Mouse (Mus musculus) spleen, adult 18-20 months (tissue): ENCODE measurements around the gene Galnt13.
"Not testable (repeated sequence)": the region's sequence is repeated elsewhere in the genome, so short reads cannot be mapped to it uniquely, and the experiment has no call there.

Experiments used
- DNase-seq, 2 experiments: peaks; one replicate each; pipeline ENCODE4 v3.0.0; 2022; ENCODE audit warnings: mixed read lengths in 2 of 2

The Galnt13 gene

GRCm38 (mm10) chr2:54435937-54436735 lies at the start of gene Galnt13:
TSS of gene Galnt13 (plus strand) at chr2:54436317.
- no peak for DNase-seq

- no peak for DNase-seq
Measured at GRCm38 (mm10) chr2:54431060-54431459, 5.1 kb upstream of the Galnt13 start.

DNA sequence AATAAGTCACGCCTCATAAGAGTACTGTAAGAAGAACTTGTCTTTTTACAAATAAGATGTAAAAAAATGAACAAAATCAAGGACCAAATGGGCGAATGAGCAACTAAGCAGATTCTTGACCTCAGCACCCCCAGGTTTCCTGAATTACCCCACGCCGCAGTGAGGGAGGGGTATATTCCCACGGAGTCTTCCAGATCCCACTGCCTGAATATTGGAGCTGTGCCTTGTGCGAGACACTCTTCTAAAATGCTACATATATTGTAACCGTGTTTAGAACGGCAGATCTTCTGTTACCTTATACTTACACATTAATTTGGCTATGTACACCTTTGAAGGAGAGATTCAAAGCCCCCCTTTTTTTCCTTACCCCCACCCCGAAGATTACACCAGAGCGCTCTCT lies 737 bp upstream of the Galnt13 start:
- DNase-seq = no peak

DNA sequence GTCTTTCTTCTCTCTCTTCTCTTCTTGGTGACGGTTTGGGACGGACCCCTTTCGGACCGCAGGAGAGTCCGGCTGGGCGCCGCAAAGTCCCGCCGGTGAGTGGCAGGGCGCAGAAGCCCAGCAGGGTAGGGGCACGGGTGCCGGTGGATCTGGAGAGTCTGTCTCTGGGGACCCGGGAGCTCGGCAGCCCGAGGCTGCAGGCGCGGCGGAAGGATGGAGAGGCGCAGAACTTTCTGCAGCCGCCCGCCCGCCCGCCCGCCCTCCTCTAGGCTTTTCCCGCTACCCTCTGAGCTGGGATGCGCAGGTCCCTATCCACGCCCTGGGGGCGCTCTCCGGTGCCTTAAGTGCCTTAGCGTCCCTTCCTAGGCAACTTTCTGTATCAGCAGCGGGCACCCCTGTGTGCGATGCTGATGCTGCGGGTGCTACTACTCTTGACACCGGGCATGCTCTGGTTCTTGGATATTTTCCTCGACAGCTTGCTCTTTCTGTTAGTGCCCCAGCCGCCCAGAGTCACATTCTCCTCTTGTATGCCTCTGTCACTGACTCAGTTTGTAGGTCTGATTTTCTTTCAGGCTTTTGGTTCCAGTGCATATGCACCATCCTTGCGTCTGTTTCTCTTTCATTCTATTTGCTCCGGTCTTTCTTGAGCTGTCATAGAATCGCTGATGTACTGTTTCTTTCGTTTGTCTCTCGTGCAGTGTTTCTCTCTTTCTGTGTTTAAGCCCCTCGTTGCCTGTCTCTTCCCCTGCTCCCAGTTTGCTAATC lies 801 bp downstream of the Galnt13 start:
- DNase-seq = no peak

DNA sequence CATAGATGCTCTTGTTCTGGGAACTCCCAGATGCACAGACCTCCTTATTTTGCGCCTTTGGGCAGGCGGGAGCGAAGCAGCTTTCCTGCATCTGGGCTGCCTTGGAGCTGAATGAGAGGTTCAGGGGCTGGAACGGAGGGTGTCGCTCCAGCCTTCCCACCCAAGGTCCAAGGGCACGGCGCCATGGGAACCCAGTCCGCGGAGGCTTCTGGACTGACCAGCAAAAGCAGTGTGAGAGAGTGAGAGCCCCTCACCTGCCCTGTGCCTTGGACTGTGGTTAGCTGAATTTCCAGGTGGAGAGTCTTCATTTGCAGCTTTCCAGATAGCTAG lies 1.3 kb downstream of the Galnt13 start:
- no peak for DNase-seq

DNA sequence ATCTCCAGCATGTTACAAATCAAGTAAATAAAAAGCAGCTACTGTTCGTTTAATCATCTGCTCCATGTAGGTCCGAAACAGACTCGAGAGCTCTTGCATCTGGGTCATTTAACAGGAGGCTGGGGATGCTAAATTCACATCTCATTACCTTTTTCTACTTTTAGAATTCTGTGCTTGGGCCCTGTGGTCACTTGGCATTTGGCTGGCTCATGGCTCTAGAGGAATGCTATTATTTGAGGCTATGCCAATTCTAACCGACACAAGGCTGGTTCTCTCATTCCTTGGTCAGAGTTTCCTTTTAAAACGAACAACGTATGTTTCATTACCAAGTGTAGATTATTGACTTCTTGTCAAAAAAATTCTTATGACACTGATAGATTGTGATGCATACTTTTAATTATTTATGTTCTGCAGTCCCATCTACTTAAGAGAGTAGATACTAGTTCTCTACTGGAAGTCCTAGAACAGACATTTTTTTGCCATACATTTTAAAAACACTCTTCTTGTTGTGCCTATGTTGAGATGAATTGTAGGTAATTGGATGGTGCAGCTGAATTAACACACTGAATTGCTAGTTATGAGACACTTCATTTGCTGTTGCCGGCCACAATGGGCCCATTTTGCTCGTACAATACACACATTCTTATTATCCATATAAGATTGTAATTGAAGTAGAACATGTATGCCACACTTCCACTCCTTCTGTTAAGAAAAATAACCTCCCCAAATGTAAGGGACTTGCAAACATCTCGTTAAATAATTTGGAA lies 6.8 kb downstream of the Galnt13 start:
- DNase-seq = no peak

DNA sequence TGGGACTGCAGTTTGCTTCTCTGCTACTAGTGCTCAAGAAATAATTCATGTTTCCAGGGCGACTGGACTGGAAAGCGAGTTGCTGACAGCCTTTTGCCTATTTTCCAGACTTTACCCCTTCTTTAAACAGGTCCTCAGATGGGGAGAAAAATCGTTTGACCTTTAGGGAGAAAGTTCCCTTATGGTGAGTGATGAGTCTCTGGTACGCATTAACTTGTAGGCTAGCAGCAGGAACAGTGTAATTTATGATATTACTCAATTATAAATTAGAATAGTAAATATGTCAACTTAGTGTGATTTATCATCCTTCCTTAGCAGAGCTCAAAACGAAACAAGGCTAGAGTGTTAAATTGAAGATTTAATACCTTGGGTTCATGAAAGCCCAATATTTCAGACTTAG lies 47.3 kb downstream of the Galnt13 start:
- DNase-seq = no peak

DNA sequence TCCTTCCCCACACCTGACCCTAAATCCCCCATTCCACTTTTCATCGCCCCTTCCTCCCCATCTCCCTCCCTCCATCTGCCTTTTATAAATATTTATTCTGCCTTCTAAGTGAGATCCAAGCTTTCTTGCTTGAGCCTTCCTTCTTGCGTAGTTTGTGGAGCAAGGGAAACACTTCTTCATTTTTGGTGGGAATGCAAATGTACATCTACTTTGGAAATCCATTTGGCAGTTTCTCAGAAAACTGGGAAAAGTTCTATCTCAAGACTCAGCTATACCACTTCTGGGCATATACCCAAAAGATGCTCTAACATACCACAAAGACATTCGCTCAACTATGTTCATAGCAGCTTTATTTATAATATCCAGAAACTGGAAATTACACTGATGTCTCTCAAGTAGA lies 86.9 kb downstream of the Galnt13 start:
- no peak for DNase-seq

DNA sequence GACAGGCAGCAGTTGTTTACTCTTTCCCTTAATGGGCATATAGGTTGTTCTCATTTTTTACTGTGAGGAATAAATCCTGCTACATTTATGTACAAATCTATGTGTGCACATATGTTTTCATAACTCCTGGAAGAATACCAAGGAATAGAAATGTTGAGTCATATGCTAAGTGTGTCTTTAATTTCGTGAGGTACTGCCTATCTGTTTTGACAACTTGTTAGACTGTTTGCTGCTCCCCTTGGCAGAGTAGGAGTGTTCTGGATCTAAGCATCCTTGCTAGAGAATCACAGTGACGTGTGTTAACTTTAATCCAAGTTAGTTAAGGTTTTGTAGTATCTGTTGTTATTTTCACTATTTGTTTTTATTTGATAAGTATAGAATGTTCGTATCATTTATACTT lies 91.0 kb downstream of the Galnt13 start:
- no peak for DNase-seq

- DNase-seq = no peak
Measured at GRCm38 (mm10) chr2:54558357-54559153, 122.4 kb downstream of the Galnt13 start.

- DNase-seq = no peak
Measured at GRCm38 (mm10) chr2:54565068-54565467, 129.0 kb downstream of the Galnt13 start.

DNA sequence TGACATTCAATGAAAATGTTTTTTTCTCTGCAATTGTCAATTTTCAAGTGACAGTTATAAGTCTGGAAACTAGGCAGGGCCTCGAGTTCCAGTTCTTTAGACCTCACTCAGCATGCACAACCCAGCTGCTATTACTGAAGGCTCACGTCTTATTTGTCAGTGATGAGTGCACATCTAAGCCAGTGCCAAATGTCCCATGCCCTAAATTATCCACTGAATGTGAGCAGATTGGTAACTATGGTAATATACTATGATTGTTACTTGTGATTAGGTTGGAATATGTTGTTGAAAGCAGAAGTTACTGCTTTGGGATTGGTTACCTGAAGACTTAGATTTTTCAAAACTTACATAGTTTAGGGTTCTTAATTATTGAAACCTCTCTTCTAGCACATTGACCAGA lies 131.1 kb downstream of the Galnt13 start:
- no peak for DNase-seq

GRCm38 (mm10) chr2:54567632-54568031 lies 131.5 kb downstream of the Galnt13 start:
- DNase-seq = no peak

DNA sequence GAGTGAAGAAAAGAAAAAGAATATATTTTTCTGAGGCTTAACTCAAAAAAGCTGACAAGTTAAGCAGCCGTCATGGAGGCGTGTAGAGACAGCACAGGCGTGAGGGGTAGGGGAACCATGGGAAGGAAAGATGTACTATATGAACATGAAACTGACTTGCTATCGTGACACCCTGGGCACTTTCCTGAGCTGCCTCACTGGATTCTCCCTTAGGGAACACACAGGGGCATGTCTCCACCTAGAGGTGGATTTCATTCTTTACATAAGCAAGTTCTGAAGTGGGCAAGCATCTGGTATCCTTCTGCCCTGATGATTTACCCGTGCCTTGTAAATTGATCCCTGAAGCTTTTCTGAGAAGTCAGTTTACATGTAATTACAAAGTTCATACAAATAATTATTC lies 277.7 kb downstream of the Galnt13 start:
- not testable (repeated sequence) for DNase-seq

GRCm38 (mm10) chr2:54751232-54751631 lies 315.1 kb downstream of the Galnt13 start:
- no peak for DNase-seq

DNA sequence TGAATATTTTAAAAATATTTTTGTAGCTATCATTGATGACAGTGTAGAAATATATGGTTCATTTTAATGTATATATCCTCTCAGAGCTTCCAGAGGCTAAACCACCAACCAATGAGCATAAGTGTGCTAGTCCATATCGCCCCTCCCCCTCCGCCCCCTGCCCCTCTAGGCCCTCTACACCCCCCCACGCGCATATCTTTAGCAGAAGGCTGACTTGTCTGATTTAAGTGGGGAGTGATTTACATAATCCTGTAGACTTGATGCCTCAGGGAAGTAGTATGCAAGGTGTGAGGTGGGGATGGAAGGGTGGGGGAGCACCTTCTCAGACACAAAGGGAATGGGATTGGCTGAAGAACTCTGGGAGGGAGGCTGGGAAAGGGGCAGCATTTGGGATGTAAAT lies 323.7 kb downstream of the Galnt13 start:
- no peak for DNase-seq

- no peak for DNase-seq
Measured at GRCm38 (mm10) chr2:54778790-54779273, 342.7 kb downstream of the Galnt13 start.

- no peak for DNase-seq
Measured at GRCm38 (mm10) chr2:54813670-54814256, 377.6 kb downstream of the Galnt13 start.

GRCm38 (mm10) chr2:54841245-54841644 lies 405.1 kb downstream of the Galnt13 start:
- no peak for DNase-seq

- DNase-seq = no peak
Measured at GRCm38 (mm10) chr2:54906282-54907060, 470.4 kb downstream of the Galnt13 start.

- DNase-seq = no peak
Measured at GRCm38 (mm10) chr2:54915088-54915670, 479.1 kb downstream of the Galnt13 start.
